Mouse (Mus musculus): ENCODE measurements at regions not wholly inside any gene's neighbourhood (a gene's known extent, or its start where the extent isn't known, plus 50 kb on each side); places are given as distances from the start of the nearest gene placed in this dataset.

GRCm38 (mm10) chr13:28692587-28692986 lies 260.9 kb downstream of the Sox4 start:
- Histone ChIP-seq H3K36me3 (ENCODE audit: control insufficient read depth, insufficient read depth, low read length, poor library complexity, severe bottlenecking) (no peaks in the 10 kb centered on the region), H3K4me1 (ENCODE audit: control insufficient read depth in 2 of 2, insufficient read depth in 2 of 2, low read length in 2 of 2, poor library complexity in 1 of 2) (peaks cover 2 to 10% of the 10 kb centered on the region in 2 experiments; a peak in 2 of 4 replicates), H3K9me3 (ENCODE audit: control insufficient read depth, insufficient read depth, low read depth, low read length) (no peaks in the 10 kb centered on the region), H3K9ac (ENCODE audit: insufficient read depth, low read depth, low read length, poor library complexity, severe bottlenecking) (no peak overlapping the region), H3K27ac (ENCODE audit: insufficient read depth, low read depth, low read length, poor library complexity, severe bottlenecking) (no peak overlapping the region), H3K4me3 (ENCODE audit: insufficient read depth in 1 of 2, low read depth in 1 of 2, low read length in 2 of 2, poor library complexity in 1 of 2, severe bottlenecking in 1 of 2) (no peak overlapping the region)
- no peak for TF ChIP-seq ZNF384 (IDR thresholded peaks at IDR 0.05; ENCODE audit: low read depth, low read length)
- no peak for TF ChIP-seq MAFK (IDR thresholded peaks at IDR 0.05; ENCODE audit: insufficient read depth, low read depth, low read length)
- TF ChIP-seq CHD2 (IDR thresholded peaks at IDR 0.05; ENCODE audit: low read depth, low read length) = no peak
- no peak for TF ChIP-seq ZC3H11A (IDR thresholded peaks at IDR 0.05; ENCODE audit: borderline replicate concordance, low read depth, low read length)
- TF ChIP-seq HCFC1 (IDR thresholded peaks at IDR 0.05; ENCODE audit: borderline replicate concordance, insufficient read depth, low read length) = no peak
- in situ Hi-C loops (cut with MboI; ENCODE audit: low sequenced_read_pairs in 2 of 2, unreplicated experiment in 2 of 2) = no loop called here
- no peak for DNase-seq (ENCODE audit: low read depth, low spot score)

GRCm38 (mm10) chr13:28690511-28691160 lies 262.9 kb downstream of the Sox4 start:
- peaks cover 2 to 10% of the 10 kb centered on the region in 2 experiments; a peak in 2 of 4 replicates for H3K4me1 ChIP-seq (ENCODE audit: control insufficient read depth in 2 of 2, insufficient read depth in 2 of 2, low read length in 2 of 2, poor library complexity in 1 of 2)
- H3K36me3 ChIP-seq (ENCODE audit: control insufficient read depth, insufficient read depth, low read length, poor library complexity, severe bottlenecking) = no peaks in the 10 kb centered on the region
- no peak for DNase-seq (ENCODE audit: low read depth, low spot score)
- H3K4me3 ChIP-seq (ENCODE audit: insufficient read depth in 1 of 2, low read depth in 1 of 2, low read length in 2 of 2, poor library complexity in 1 of 2, severe bottlenecking in 1 of 2) = no peak overlapping the region
- in situ Hi-C loops (cut with MboI; ENCODE audit: low sequenced_read_pairs in 2 of 2, unreplicated experiment in 2 of 2) = no loop called here
- no peaks in the 10 kb centered on the region for H3K9me3 ChIP-seq (ENCODE audit: control insufficient read depth, insufficient read depth, low read depth, low read length)
- TF ChIP-seq ZNF384 (IDR thresholded peaks at IDR 0.05; ENCODE audit: low read depth, low read length) (no peak), MAFK (IDR thresholded peaks at IDR 0.05; ENCODE audit: insufficient read depth, low read depth, low read length) (no peak), HCFC1 (IDR thresholded peaks at IDR 0.05; ENCODE audit: borderline replicate concordance, insufficient read depth, low read length) (no peak), CHD2 (IDR thresholded peaks at IDR 0.05; ENCODE audit: low read depth, low read length) (no peak), ZC3H11A (IDR thresholded peaks at IDR 0.05; ENCODE audit: borderline replicate concordance, low read depth, low read length) (no peak)
- no peak overlapping the region for H3K9ac ChIP-seq (ENCODE audit: insufficient read depth, low read depth, low read length, poor library complexity, severe bottlenecking)
- H3K27ac ChIP-seq (ENCODE audit: insufficient read depth, low read depth, low read length, poor library complexity, severe bottlenecking) = no peak overlapping the region

- Histone ChIP-seq H3K9ac (ENCODE audit: insufficient read depth, low read depth, low read length, poor library complexity, severe bottlenecking) (no peak overlapping the region), H3K4me1 (ENCODE audit: control insufficient read depth in 2 of 2, insufficient read depth in 2 of 2, low read length in 2 of 2, poor library complexity in 1 of 2) (peaks cover 2 to 5% of the 10 kb centered on the region in 2 experiments; a peak in 2 of 4 replicates), H3K27ac (ENCODE audit: insufficient read depth, low read depth, low read length, poor library complexity, severe bottlenecking) (no peak overlapping the region), H3K9me3 (ENCODE audit: control insufficient read depth, insufficient read depth, low read depth, low read length) (no peaks in the 10 kb centered on the region), H3K4me3 (ENCODE audit: insufficient read depth in 1 of 2, low read depth in 1 of 2, low read length in 2 of 2, poor library complexity in 1 of 2, severe bottlenecking in 1 of 2) (no peak overlapping the region), H3K36me3 (ENCODE audit: control insufficient read depth, insufficient read depth, low read length, poor library complexity, severe bottlenecking) (no peaks in the 10 kb centered on the region)
- no peak for TF ChIP-seq ZC3H11A (IDR thresholded peaks at IDR 0.05; ENCODE audit: borderline replicate concordance, low read depth, low read length)
- TF ChIP-seq HCFC1 (IDR thresholded peaks at IDR 0.05; ENCODE audit: borderline replicate concordance, insufficient read depth, low read length) = no peak
- DNase-seq (ENCODE audit: low read depth, low spot score) = no peak
- in situ Hi-C loops (cut with MboI; ENCODE audit: low sequenced_read_pairs in 2 of 2, unreplicated experiment in 2 of 2) = no loop called here
Measured at GRCm38 (mm10) chr13:28687838-28688237, 265.7 kb downstream of the Sox4 start.

- in situ Hi-C loops (cut with MboI; ENCODE audit: low sequenced_read_pairs in 2 of 2, unreplicated experiment in 2 of 2) = no loop called here
- no peak for DNase-seq (ENCODE audit: low read depth, low spot score)
- TF ChIP-seq CHD2 (IDR thresholded peaks at IDR 0.05; ENCODE audit: low read depth, low read length) (no peak), HCFC1 (IDR thresholded peaks at IDR 0.05; ENCODE audit: borderline replicate concordance, insufficient read depth, low read length) (no peak), ZNF384 (IDR thresholded peaks at IDR 0.05; ENCODE audit: low read depth, low read length) (no peak)
- no peaks in the 10 kb centered on the region for H3K36me3 ChIP-seq (ENCODE audit: control insufficient read depth, insufficient read depth, low read length, poor library complexity, severe bottlenecking)
- no peak overlapping the region for H3K9ac ChIP-seq (ENCODE audit: insufficient read depth, low read depth, low read length, poor library complexity, severe bottlenecking)
- H3K27ac ChIP-seq (ENCODE audit: insufficient read depth, low read depth, low read length, poor library complexity, severe bottlenecking) = no peak overlapping the region
- no peak overlapping the region for H3K4me3 ChIP-seq (ENCODE audit: insufficient read depth in 1 of 2, low read depth in 1 of 2, low read length in 2 of 2, poor library complexity in 1 of 2, severe bottlenecking in 1 of 2)
- H3K9me3 ChIP-seq (ENCODE audit: control insufficient read depth, insufficient read depth, low read depth, low read length) = no peaks in the 10 kb centered on the region
- H3K4me1 ChIP-seq (ENCODE audit: control insufficient read depth in 2 of 2, insufficient read depth in 2 of 2, low read length in 2 of 2, poor library complexity in 1 of 2) = peaks cover 0 to 5% of the 10 kb centered on the region in 2 experiments; a peak in 1 of 4 replicates
Measured at GRCm38 (mm10) chr13:28684311-28684710, 269.2 kb downstream of the Sox4 start.

- Histone ChIP-seq H3K4me3 (ENCODE audit: insufficient read depth in 1 of 2, low read depth in 1 of 2, low read length in 2 of 2, poor library complexity in 1 of 2, severe bottlenecking in 1 of 2) (no peak overlapping the region), H3K36me3 (ENCODE audit: control insufficient read depth, insufficient read depth, low read length, poor library complexity, severe bottlenecking) (no peaks in the 10 kb centered on the region), H3K9ac (ENCODE audit: insufficient read depth, low read depth, low read length, poor library complexity, severe bottlenecking) (no peak overlapping the region), H3K27ac (ENCODE audit: insufficient read depth, low read depth, low read length, poor library complexity, severe bottlenecking) (no peak overlapping the region), H3K9me3 (ENCODE audit: control insufficient read depth, insufficient read depth, low read depth, low read length) (no peaks in the 10 kb centered on the region), H3K4me1 (ENCODE audit: control insufficient read depth in 2 of 2, insufficient read depth in 2 of 2, low read length in 2 of 2, poor library complexity in 1 of 2) (peaks cover 0 to 5% of the 10 kb centered on the region in 2 experiments; a peak in 1 of 4 replicates)
- no peak for TF ChIP-seq CHD2 (IDR thresholded peaks at IDR 0.05; ENCODE audit: low read depth, low read length)
- no peak for TF ChIP-seq ZC3H11A (IDR thresholded peaks at IDR 0.05; ENCODE audit: borderline replicate concordance, low read depth, low read length)
- no peak for TF ChIP-seq MAFK (IDR thresholded peaks at IDR 0.05; ENCODE audit: insufficient read depth, low read depth, low read length)
- TF ChIP-seq ZNF384 (IDR thresholded peaks at IDR 0.05; ENCODE audit: low read depth, low read length) = no peak
- no peak for TF ChIP-seq HCFC1 (IDR thresholded peaks at IDR 0.05; ENCODE audit: borderline replicate concordance, insufficient read depth, low read length)
- in situ Hi-C loops (cut with MboI; ENCODE audit: low sequenced_read_pairs in 2 of 2, unreplicated experiment in 2 of 2) = no loop called here
- no peak for DNase-seq (ENCODE audit: low read depth, low spot score)
Measured at GRCm38 (mm10) chr13:28680266-28680665, 273.2 kb downstream of the Sox4 start.

Measured in ES-E14 (cell line).